Mouse (Mus musculus): ENCODE measurements at regions not wholly inside any gene's neighbourhood (a gene's known extent, or its start where the extent isn't known, plus 50 kb on each side); places are given as distances from the start of the nearest gene placed in this dataset.
A peak's percentile ranks its signal among the peaks of the same experiment; 100 is the strongest.
"Not testable (repeated sequence)": the region's sequence is repeated elsewhere in the genome, so short reads cannot be mapped to it uniquely, and the experiment has no call there.

- peak; percentile 64; the same call in 1 of the 2 replicates for ATAC-seq (replicated peaks; ENCODE audit: low FRiP score, low read depth)
- peak; percentile 79 for TF ChIP-seq CTCF (IDR thresholded peaks at IDR 0.05; ENCODE audit: low read depth)
Measured at GRCm38 (mm10) chr13:60479043-60479861, 122.5 kb upstream of the Dapk1 start.

GRCm38 (mm10) chr13:60479862-60480730, 121.7 kb upstream of the Dapk1 start:
- 12% methylated on average over 13 of the region's 13 CpGs for WGBS
- H3K4me1 ChIP-seq (replicated peaks; ENCODE audit: insufficient read depth, low read length) = peaks cover 5% of the 10 kb centered on the region; the same call in 1 of the 2 replicates
- no peaks in the 10 kb centered on the region for H3K27me3 ChIP-seq (ENCODE audit: insufficient read depth, low read length)
- H3K27ac ChIP-seq = peak overlapping the region; percentile 84
- peak overlapping the region; percentile 19 for H3K4me3 ChIP-seq (replicated peaks; ENCODE audit: low read depth, low read length)
- H3K9me3 ChIP-seq (replicated peaks; ENCODE audit: low read length) = no peaks in the 10 kb centered on the region
- H3K36me3 ChIP-seq (ENCODE audit: insufficient read depth, low read length) = no peaks in the 10 kb centered on the region
- peak; percentile 61 for DNase-seq (ENCODE audit: low spot score)
- peak overlapping the region; percentile 55 for H3K4me2 ChIP-seq (ENCODE audit: low read length)
- peak overlapping the region; percentile 23 for H3K9ac ChIP-seq (ENCODE audit: low read depth, low read length)
- no peak for TF ChIP-seq CTCF (IDR thresholded peaks at IDR 0.05; ENCODE audit: low read depth)
- peak; percentile 77 for ATAC-seq (replicated peaks; ENCODE audit: low FRiP score, low read depth)

More at GRCm38 (mm10) chr13:60479043-60479861, 122.5 kb upstream of the Dapk1 start:
- peak overlapping the region; percentile 55 for H3K4me2 ChIP-seq (ENCODE audit: low read length)
- peaks cover 5% of the 10 kb centered on the region; the same call in 1 of the 2 replicates for H3K4me1 ChIP-seq (replicated peaks; ENCODE audit: insufficient read depth, low read length)
- no peaks in the 10 kb centered on the region for H3K9me3 ChIP-seq (replicated peaks; ENCODE audit: low read length)
- H3K27ac ChIP-seq = peak overlapping the region; percentile 84
- no peaks in the 10 kb centered on the region for H3K36me3 ChIP-seq (ENCODE audit: insufficient read depth, low read length)
- H3K9ac ChIP-seq (ENCODE audit: low read depth, low read length) = no peak overlapping the region
- peak; percentile 88 for DNase-seq (ENCODE audit: low spot score)
- WGBS = 4% methylated on average over 18 of the region's 18 CpGs
- no peaks in the 10 kb centered on the region for H3K27me3 ChIP-seq (ENCODE audit: insufficient read depth, low read length)
- peak overlapping the region; percentile 13 for H3K4me3 ChIP-seq (replicated peaks; ENCODE audit: low read depth, low read length)

GRCm38 (mm10) chr13:60480731-60481431, 120.9 kb upstream of the Dapk1 start:
- Histone ChIP-seq H3K27me3 (ENCODE audit: insufficient read depth, low read length) (no peaks in the 10 kb centered on the region), H3K36me3 (ENCODE audit: insufficient read depth, low read length) (no peaks in the 10 kb centered on the region), H3K27ac (peak overlapping the region; percentile 84), H3K4me2 (ENCODE audit: low read length) (peak overlapping the region; percentile 55), H3K4me1 (replicated peaks; ENCODE audit: insufficient read depth, low read length) (peaks cover 5% of the 10 kb centered on the region; the same call in 1 of the 2 replicates), H3K4me3 (replicated peaks; ENCODE audit: low read depth, low read length) (peak overlapping the region; percentile 19), H3K9me3 (replicated peaks; ENCODE audit: low read length) (no peaks in the 10 kb centered on the region), H3K9ac (ENCODE audit: low read depth, low read length) (peak overlapping the region; percentile 23; the same call in 1 of the 2 replicates)
- no peak; the same call in 1 of the 2 replicates for ATAC-seq (replicated peaks; ENCODE audit: low FRiP score, low read depth)
- WGBS = 10% methylated on average over 21 of the region's 21 CpGs
- peak; percentile 28; the same call in 1 of the 2 replicates for TF ChIP-seq CTCF (IDR thresholded peaks at IDR 0.05; ENCODE audit: low read depth)
- peak; percentile 67 for DNase-seq (ENCODE audit: low spot score)

GRCm38 (mm10) chr13:60481451-60481850, 120.3 kb upstream of the Dapk1 start:
- WGBS = 60% methylated on average over 11 of the region's 11 CpGs
- DNase-seq (ENCODE audit: low spot score); H3K9me3 ChIP-seq (replicated peaks; ENCODE audit: low read length); H3K4me1 ChIP-seq (replicated peaks; ENCODE audit: insufficient read depth, low read length); H3K36me3 ChIP-seq (ENCODE audit: insufficient read depth, low read length); H3K9ac ChIP-seq (ENCODE audit: low read depth, low read length); H3K4me3 ChIP-seq (replicated peaks; ENCODE audit: low read depth, low read length); ATAC-seq (replicated peaks; ENCODE audit: low FRiP score, low read depth); H3K27me3 ChIP-seq (ENCODE audit: insufficient read depth, low read length): not testable (repeated sequence)
- Histone ChIP-seq H3K27ac (peak overlapping the region; percentile 84), H3K4me2 (ENCODE audit: low read length) (0 out of 2 replicates have a peak overlapping the region, but pooled peaks have one; percentile 55)

- H3K4me2 ChIP-seq (ENCODE audit: low read length) = no peak overlapping the region
- DNase-seq (ENCODE audit: low spot score) (no peak), ATAC-seq (replicated peaks; ENCODE audit: low FRiP score, low read depth) (no peak)
- 0 out of 2 replicates have a peak, but pooled peaks have one; percentile 9 for TF ChIP-seq CTCF (IDR thresholded peaks at IDR 0.05; ENCODE audit: low read depth)
- H3K4me3 ChIP-seq (replicated peaks; ENCODE audit: low read depth, low read length) = no peak overlapping the region
- no peak overlapping the region for H3K9ac ChIP-seq (ENCODE audit: low read depth, low read length)
- WGBS = 91% methylated on average over 6 of the region's 6 CpGs
- H3K36me3 ChIP-seq (ENCODE audit: insufficient read depth, low read length) = no peaks in the 10 kb centered on the region
- no peaks in the 10 kb centered on the region for H3K27me3 ChIP-seq (ENCODE audit: insufficient read depth, low read length)
- no peaks in the 10 kb centered on the region for H3K9me3 ChIP-seq (replicated peaks; ENCODE audit: low read length)
- peaks cover 5% of the 10 kb centered on the region; the same call in 1 of the 2 replicates for H3K4me1 ChIP-seq (replicated peaks; ENCODE audit: insufficient read depth, low read length)
- no peak overlapping the region for H3K27ac ChIP-seq
Measured at GRCm38 (mm10) chr13:60481946-60482345, 119.8 kb upstream of the Dapk1 start.

All from kidney, postnatal 0 days (tissue).